Mouse (Mus musculus): ENCODE measurements at regions not wholly inside any gene's neighbourhood (a gene's known extent, or its start where the extent isn't known, plus 50 kb on each side); places are given as distances from the start of the nearest gene placed in this dataset.

- H3K27me3 ChIP-seq (ENCODE audit: control insufficient read depth, insufficient read depth, low read length) = no peaks in the 10 kb centered on the region
- WGBS = 89% methylated on average over 5 of the region's 5 CpGs
Measured at GRCm38 (mm10) chr15:51504789-51505188, 2379.9 kb upstream of the Gm7489 start.

GRCm38 (mm10) chr15:51507126-51507525 is 2377.6 kb upstream of the Gm7489 start:
- H3K27me3 ChIP-seq (ENCODE audit: control insufficient read depth, insufficient read depth, low read length) = no peaks in the 10 kb centered on the region
- 84% methylated on average over 2 of the region's 2 CpGs for WGBS
- H3K4me3 ChIP-seq (ENCODE audit: control insufficient read depth, insufficient read depth, low read length) = no peak overlapping the region
- no peak for TF ChIP-seq CTCF (IDR thresholded peaks at IDR 0.05; ENCODE audit: borderline replicate concordance, control insufficient read depth, extremely low read depth, insufficient read depth, low read length, poor library complexity)
- no peak for TF ChIP-seq POLR2A (IDR thresholded peaks at IDR 0.05; ENCODE audit: control insufficient read depth, extremely low read depth, insufficient read depth, low read length, poor library complexity)
- no peak overlapping the region for H3K27ac ChIP-seq (ENCODE audit: control insufficient read depth, insufficient read depth, low read length)
- DNase-seq = no peak
- H3K4me1 ChIP-seq (replicated peaks; ENCODE audit: control insufficient read depth, insufficient read depth, low read length) = no peaks in the 10 kb centered on the region
- no peaks in the 10 kb centered on the region for H3K36me3 ChIP-seq (ENCODE audit: control insufficient read depth, insufficient read depth, low read length)

More at GRCm38 (mm10) chr15:51504789-51505188, 2379.9 kb upstream of the Gm7489 start:
- H3K27ac ChIP-seq (ENCODE audit: control insufficient read depth, insufficient read depth, low read length) = no peak overlapping the region
- no peak overlapping the region for H3K4me3 ChIP-seq (ENCODE audit: control insufficient read depth, insufficient read depth, low read length)
- no peak for TF ChIP-seq POLR2A (IDR thresholded peaks at IDR 0.05; ENCODE audit: control insufficient read depth, extremely low read depth, insufficient read depth, low read length, poor library complexity)
- TF ChIP-seq CTCF (IDR thresholded peaks at IDR 0.05; ENCODE audit: borderline replicate concordance, control insufficient read depth, extremely low read depth, insufficient read depth, low read length, poor library complexity) = no peak
- no peaks in the 10 kb centered on the region for H3K4me1 ChIP-seq (replicated peaks; ENCODE audit: control insufficient read depth, insufficient read depth, low read length)
- no peaks in the 10 kb centered on the region for H3K36me3 ChIP-seq (ENCODE audit: control insufficient read depth, insufficient read depth, low read length)
- DNase-seq = no peak

GRCm38 (mm10) chr15:51511319-51511718 is 2373.4 kb upstream of the Gm7489 start:
- H3K27me3 ChIP-seq (ENCODE audit: control insufficient read depth, insufficient read depth, low read length) = no peaks in the 10 kb centered on the region
- H3K27ac ChIP-seq (ENCODE audit: control insufficient read depth, insufficient read depth, low read length) = no peak overlapping the region
- no peak for DNase-seq
- TF ChIP-seq CTCF (IDR thresholded peaks at IDR 0.05; ENCODE audit: borderline replicate concordance, control insufficient read depth, extremely low read depth, insufficient read depth, low read length, poor library complexity) (no peak), POLR2A (IDR thresholded peaks at IDR 0.05; ENCODE audit: control insufficient read depth, extremely low read depth, insufficient read depth, low read length, poor library complexity) (no peak)
- WGBS = 78% methylated on average over 5 of the region's 5 CpGs
- H3K36me3 ChIP-seq (ENCODE audit: control insufficient read depth, insufficient read depth, low read length) = no peaks in the 10 kb centered on the region
- H3K4me1 ChIP-seq (replicated peaks; ENCODE audit: control insufficient read depth, insufficient read depth, low read length) = no peaks in the 10 kb centered on the region
- no peak overlapping the region for H3K4me3 ChIP-seq (ENCODE audit: control insufficient read depth, insufficient read depth, low read length)

- H3K4me1 ChIP-seq (replicated peaks; ENCODE audit: control insufficient read depth, insufficient read depth, low read length) = no peaks in the 10 kb centered on the region
- H3K36me3 ChIP-seq (ENCODE audit: control insufficient read depth, insufficient read depth, low read length) = no peaks in the 10 kb centered on the region
- no peak overlapping the region for H3K27ac ChIP-seq (ENCODE audit: control insufficient read depth, insufficient read depth, low read length)
- no peak for TF ChIP-seq POLR2A (IDR thresholded peaks at IDR 0.05; ENCODE audit: control insufficient read depth, extremely low read depth, insufficient read depth, low read length, poor library complexity)
- no peak for DNase-seq
- H3K4me3 ChIP-seq (ENCODE audit: control insufficient read depth, insufficient read depth, low read length) = no peak overlapping the region
- H3K27me3 ChIP-seq (ENCODE audit: control insufficient read depth, insufficient read depth, low read length) = no peaks in the 10 kb centered on the region
- 86% methylated on average over 5 of the region's 5 CpGs for WGBS
Measured at GRCm38 (mm10) chr15:51536317-51536716, 2348.4 kb upstream of the Gm7489 start.

DNA sequence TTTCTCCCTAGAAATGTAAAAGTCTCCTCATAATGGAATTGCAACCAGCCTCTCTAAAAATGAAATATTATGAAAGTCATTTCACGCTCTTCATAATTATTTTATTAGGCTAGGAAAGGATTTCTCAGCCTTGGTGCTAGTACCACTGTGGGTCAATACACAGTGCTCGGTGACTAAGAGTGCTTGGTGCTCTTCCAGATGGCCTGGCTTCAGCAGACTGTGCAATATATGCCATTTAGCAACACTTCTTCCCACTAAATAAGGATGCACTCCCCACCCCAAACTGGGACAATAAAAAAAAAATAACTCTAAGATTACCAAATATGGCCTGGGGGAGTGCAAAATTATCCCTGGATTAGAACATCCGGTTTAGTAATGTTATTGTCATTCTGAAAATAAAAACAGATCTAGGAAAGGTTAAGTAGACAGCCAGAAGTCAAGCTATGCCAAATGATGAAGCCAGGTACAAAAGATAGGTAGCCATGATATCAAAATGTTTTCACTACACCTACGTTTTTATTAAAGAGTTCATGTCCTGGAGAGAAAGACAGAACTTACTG is 2333.4 kb upstream of the Gm7489 start:
- DNase-seq = no peak
- 91% methylated on average over 4 of the region's 4 CpGs for WGBS
- Histone ChIP-seq H3K27ac (ENCODE audit: control insufficient read depth, insufficient read depth, low read length) (no peak overlapping the region), H3K27me3 (ENCODE audit: control insufficient read depth, insufficient read depth, low read length) (no peaks in the 10 kb centered on the region), H3K36me3 (ENCODE audit: control insufficient read depth, insufficient read depth, low read length) (no peaks in the 10 kb centered on the region), H3K4me3 (ENCODE audit: control insufficient read depth, insufficient read depth, low read length) (no peak overlapping the region), H3K4me1 (replicated peaks; ENCODE audit: control insufficient read depth, insufficient read depth, low read length) (no peaks in the 10 kb centered on the region)
- TF ChIP-seq POLR2A (IDR thresholded peaks at IDR 0.05; ENCODE audit: control insufficient read depth, extremely low read depth, insufficient read depth, low read length, poor library complexity) (no peak), CTCF (IDR thresholded peaks at IDR 0.05; ENCODE audit: borderline replicate concordance, control insufficient read depth, extremely low read depth, insufficient read depth, low read length, poor library complexity) (no peak)

- DNase-seq = no peak
- no peaks in the 10 kb centered on the region for H3K27me3 ChIP-seq (ENCODE audit: control insufficient read depth, insufficient read depth, low read length)
- H3K4me3 ChIP-seq (ENCODE audit: control insufficient read depth, insufficient read depth, low read length) = no peak overlapping the region
- H3K36me3 ChIP-seq (ENCODE audit: control insufficient read depth, insufficient read depth, low read length) = no peaks in the 10 kb centered on the region
- TF ChIP-seq CTCF (IDR thresholded peaks at IDR 0.05; ENCODE audit: borderline replicate concordance, control insufficient read depth, extremely low read depth, insufficient read depth, low read length, poor library complexity) (no peak), POLR2A (IDR thresholded peaks at IDR 0.05; ENCODE audit: control insufficient read depth, extremely low read depth, insufficient read depth, low read length, poor library complexity) (no peak)
- no peak overlapping the region for H3K27ac ChIP-seq (ENCODE audit: control insufficient read depth, insufficient read depth, low read length)
- H3K4me1 ChIP-seq (replicated peaks; ENCODE audit: control insufficient read depth, insufficient read depth, low read length) = no peaks in the 10 kb centered on the region
Measured at GRCm38 (mm10) chr15:51558215-51558614, 2326.5 kb upstream of the Gm7489 start.

GRCm38 (mm10) chr15:51565543-51565942 is 2319.2 kb upstream of the Gm7489 start:
- no peak for DNase-seq
- no peaks in the 10 kb centered on the region for H3K36me3 ChIP-seq (ENCODE audit: control insufficient read depth, insufficient read depth, low read length)
- TF ChIP-seq POLR2A (IDR thresholded peaks at IDR 0.05; ENCODE audit: control insufficient read depth, extremely low read depth, insufficient read depth, low read length, poor library complexity) (no peak), CTCF (IDR thresholded peaks at IDR 0.05; ENCODE audit: borderline replicate concordance, control insufficient read depth, extremely low read depth, insufficient read depth, low read length, poor library complexity) (no peak)
- 81% methylated on average over 3 of the region's 3 CpGs for WGBS
- no peaks in the 10 kb centered on the region for H3K27me3 ChIP-seq (ENCODE audit: control insufficient read depth, insufficient read depth, low read length)
- H3K27ac ChIP-seq (ENCODE audit: control insufficient read depth, insufficient read depth, low read length) = no peak overlapping the region
- no peaks in the 10 kb centered on the region for H3K4me1 ChIP-seq (replicated peaks; ENCODE audit: control insufficient read depth, insufficient read depth, low read length)
- no peak overlapping the region for H3K4me3 ChIP-seq (ENCODE audit: control insufficient read depth, insufficient read depth, low read length)

Measured in thymus, adult 2 months (tissue).